Mouse (Mus musculus): ENCODE measurements around the gene Chrng.

The Chrng gene

GRCm38 (mm10) chr1:87204465-87204864 is at the start of gene Chrng:
TSS of gene Chrng (plus strand) at chr1:87204657.
- DNase-seq, result no peak

GRCm38 (mm10) chr1:87155531-87156198 is 48.8 kb upstream of the Chrng start:
- DNase-seq, result no peak

GRCm38 (mm10) chr1:87156199-87156587 is 48.3 kb upstream of the Chrng start, which contains the start of gene Ecel1:
TSS of gene Ecel1 (minus strand) at chr1:87156521.
- DNase-seq, result no peak

GRCm38 (mm10) chr1:87159396-87159795 is 45.1 kb upstream of the Chrng start:
- no peak for DNase-seq

GRCm38 (mm10) chr1:87164164-87164795 is 40.2 kb upstream of the Chrng start:
- no peak for DNase-seq

GRCm38 (mm10) chr1:87164796-87165184 is 39.7 kb upstream of the Chrng start:
- no peak for DNase-seq

GRCm38 (mm10) chr1:87170458-87170857 is 34.0 kb upstream of the Chrng start:
- DNase-seq, result no peak

- DNase-seq, result no peak
Measured at GRCm38 (mm10) chr1:87171312-87171711, 33.1 kb upstream of the Chrng start.

- no peak for DNase-seq
Measured at GRCm38 (mm10) chr1:87172316-87172715, 32.1 kb upstream of the Chrng start.

GRCm38 (mm10) chr1:87174006-87174955 is 30.2 kb upstream of the Chrng start:
- peak; percentile 71 to 72 for DNase-seq

GRCm38 (mm10) chr1:87175852-87176292 is 28.6 kb upstream of the Chrng start:
- DNase-seq, result peak; percentile 74 to 78

- no peak for DNase-seq
Measured at GRCm38 (mm10) chr1:87180896-87181295, 23.6 kb upstream of the Chrng start.

- DNase-seq, result no peak
Measured at GRCm38 (mm10) chr1:87183013-87183412, 21.4 kb upstream of the Chrng start, which contains the start of gene Prss56. TSS of gene Prss56 (plus strand) at chr1:87183313.

GRCm38 (mm10) chr1:87183998-87184750 is 20.3 kb upstream of the Chrng start:
- DNase-seq, result no peak

GRCm38 (mm10) chr1:87184751-87185139 is 19.7 kb upstream of the Chrng start:
- peak; percentile 68 to 79 for DNase-seq

GRCm38 (mm10) chr1:87185526-87185925 is 18.9 kb upstream of the Chrng start:
- no peak for DNase-seq

- DNase-seq, result no peak
Measured at GRCm38 (mm10) chr1:87186261-87187036, 18.0 kb upstream of the Chrng start.

- DNase-seq, result peak; percentile 67 to 80
Measured at GRCm38 (mm10) chr1:87187037-87187355, 17.5 kb upstream of the Chrng start.

GRCm38 (mm10) chr1:87190429-87190828 is 14.0 kb upstream of the Chrng start, which contains the start of gene Chrnd:
TSS of gene Chrnd (plus strand) at chr1:87190607.
- no peak for DNase-seq

GRCm38 (mm10) chr1:87197296-87197695 is 7.2 kb upstream of the Chrng start:
- peak in 1 of 2 experiments; percentile 17 for DNase-seq

Data from lung, postnatal 4 days (tissue).